Mouse (Mus musculus): ENCODE results near the gene Tnpo3.
A peak's percentile ranks its signal among the peaks of the same experiment; 100 is the strongest.

Gene Tnpo3

GRCm38 (mm10) chr6:29527361-29528164, 82.1 kb downstream of the Tnpo3 start:
- DNase-seq: no peak

DNA sequence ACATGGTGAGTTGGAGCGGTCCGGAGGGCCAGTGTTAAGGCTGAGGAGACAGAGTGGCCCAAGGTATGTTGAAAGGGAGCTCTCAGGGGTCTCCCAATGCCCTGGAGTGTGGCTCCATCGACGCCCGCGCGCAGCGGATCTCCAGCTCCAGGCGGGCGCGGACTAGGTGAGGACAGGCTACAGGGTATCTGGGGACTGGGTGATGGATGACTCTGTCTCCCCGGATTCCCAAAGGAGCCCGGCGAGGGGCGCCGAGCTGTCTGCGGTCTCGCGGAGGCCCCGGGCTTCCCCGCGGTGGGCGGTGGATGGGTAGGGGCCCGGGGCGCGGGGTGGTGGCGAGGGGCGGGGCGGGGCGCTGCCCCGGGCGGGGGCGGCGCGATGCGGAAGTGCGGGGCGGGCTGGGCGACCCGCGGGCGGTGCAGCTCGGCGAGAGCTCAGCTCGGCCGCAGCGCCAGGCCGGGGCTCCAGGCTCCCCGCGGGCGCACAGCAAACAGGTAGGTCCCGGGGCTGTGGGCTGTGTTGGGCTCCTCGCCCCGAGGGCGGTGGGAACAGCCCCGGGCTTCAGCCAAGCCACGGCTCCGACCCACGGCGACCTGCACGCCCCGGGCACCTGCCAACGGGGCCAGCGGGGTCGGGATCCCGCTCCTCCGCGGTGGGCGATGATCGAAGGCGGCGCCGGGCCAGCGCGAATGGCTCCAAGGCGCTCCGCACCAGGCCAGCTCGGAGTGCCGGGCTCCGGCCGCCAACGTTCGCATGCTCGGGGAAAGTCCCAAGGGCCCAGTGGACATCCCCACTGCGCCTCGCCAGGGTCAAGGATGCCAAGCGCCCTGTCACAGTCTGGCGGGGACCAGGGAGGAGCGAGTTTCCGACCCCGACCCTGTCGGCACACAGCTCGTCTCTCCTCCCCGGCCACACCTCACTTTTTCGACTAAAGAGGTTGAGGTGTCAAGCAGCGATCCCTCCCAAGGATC, 83.1 kb downstream of the Tnpo3 start, which contains the start of gene Irf5:
TSS of gene Irf5 (plus strand) at position 345 of the 971 bp plus-strand sequence.
- DNase-seq: no peak

- no peak for DNase-seq
These were observed 84.4 kb downstream of the Tnpo3 start for GRCm38 (mm10) chr6:29525256-29525655.

GRCm38 (mm10) chr6:29524034-29524489, 85.6 kb downstream of the Tnpo3 start:
- peak; percentile 41 for DNase-seq

DNA sequence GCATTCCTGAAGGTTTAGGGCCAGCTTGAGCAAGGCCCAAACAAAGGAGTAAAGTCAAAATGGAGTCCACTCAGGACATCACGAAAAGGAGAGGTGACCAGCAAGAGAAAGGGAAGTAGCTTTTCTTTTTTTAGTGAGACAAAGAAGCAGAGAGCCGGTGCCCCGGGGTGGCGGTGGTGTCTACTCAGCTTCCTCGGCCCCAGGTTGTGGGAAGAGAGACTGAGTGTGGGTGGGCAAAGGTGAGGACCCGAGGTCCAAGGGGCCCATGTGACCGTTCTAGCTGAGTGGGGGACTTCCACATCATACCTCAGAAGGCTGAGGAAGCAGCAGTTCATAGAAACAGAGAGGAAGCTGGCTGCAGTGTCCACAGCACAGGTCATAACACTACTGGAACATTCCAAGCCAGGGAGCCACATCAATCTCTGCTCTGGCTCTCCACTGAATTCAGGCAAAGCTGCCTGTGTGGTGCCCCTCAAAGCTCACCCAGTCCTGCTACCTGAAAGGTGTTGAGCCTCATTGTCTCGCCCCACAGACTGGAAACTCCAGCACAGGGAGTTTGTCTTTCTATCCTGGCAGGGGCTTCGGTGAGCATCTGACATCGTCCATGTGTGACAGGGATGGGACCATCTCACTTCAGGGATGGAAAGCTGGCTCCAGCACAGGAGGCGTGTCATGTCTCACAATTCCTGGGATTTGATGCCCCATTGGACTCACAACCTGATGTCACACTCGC, 86.2 kb downstream of the Tnpo3 start:
- DNase-seq: no peak

- DNase-seq: no peak
These were observed 86.9 kb downstream of the Tnpo3 start for GRCm38 (mm10) chr6:29522626-29523300.

- DNase-seq: peak; percentile 77
These were observed 92.5 kb downstream of the Tnpo3 start for GRCm38 (mm10) chr6:29517139-29517538.

- DNase-seq: peak; percentile 82
These were observed 96.4 kb downstream of the Tnpo3 start for GRCm38 (mm10) chr6:29513284-29513683.

DNA sequence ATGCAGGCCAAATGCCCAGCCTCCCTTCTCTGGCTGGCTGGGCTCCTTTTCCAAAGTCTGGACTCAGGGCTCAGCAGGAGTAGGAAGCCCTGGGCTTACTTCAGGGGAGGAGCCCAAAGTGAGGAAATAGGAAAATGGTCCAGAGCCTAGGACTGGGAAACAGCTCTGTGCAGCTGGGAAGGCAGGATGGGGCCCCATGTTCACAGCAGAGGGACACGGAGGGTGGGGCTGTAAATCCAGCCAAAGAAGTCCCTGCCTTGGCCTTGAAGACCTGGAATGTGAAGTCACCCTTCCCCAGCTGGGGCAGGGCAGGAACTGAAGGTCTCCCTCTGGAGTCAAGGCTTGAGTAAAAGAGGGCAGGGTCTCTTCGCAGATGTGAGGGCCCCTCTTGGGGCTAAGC, 100.6 kb downstream of the Tnpo3 start:
- DNase-seq: no peak

DNA sequence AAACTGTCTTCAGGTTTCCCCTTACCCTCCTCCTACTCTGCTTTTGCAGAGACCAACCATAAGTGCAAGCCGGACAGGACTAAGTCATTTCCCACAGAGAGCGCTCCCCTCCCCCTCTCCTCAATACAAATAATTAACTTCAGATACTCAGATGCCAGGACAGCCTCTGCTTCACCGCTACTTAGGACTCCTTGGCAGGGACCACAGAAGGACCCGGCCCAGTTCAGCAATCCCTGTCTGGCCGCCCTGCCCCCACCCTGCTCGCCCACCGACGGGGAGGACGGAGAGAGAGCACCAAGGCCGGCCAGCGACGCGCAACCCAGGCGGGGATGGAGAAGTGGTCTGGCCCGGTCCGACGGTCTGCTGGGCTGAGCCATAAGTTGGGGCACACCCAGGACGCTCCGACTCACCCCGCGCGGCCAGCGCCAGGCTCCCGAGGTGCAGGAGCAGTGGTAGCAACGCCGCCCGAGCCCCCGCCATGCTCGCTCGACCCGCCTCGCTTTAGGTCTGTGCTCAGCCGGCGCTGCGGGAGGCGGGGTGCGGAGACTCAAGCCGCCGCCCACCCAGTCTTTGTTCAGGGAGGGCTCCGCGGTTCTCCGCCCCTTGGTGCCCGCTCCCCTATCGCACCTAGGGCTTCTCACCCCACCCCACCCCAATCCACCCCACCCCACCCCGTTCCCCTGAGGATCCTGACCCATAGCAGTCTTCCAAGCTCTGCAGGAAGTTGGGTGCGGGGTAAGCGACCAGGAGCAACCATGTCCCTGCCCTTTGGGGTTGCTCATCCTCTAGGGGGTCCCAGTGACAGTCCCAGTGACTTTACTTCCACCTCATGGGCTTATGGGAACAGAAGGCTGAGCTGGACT, 102.0 kb downstream of the Tnpo3 start, which contains the start of gene Kcp:
TSS of gene Kcp (minus strand) at position 506 of the 863 bp plus-strand sequence.
- DNase-seq: peak; percentile 67

GRCm38 (mm10) chr6:29506834-29507233, 102.9 kb downstream of the Tnpo3 start:
- no peak for DNase-seq

GRCm38 (mm10) chr6:29505493-29505892, 104.2 kb downstream of the Tnpo3 start:
- no peak for DNase-seq

GRCm38 (mm10) chr6:29501599-29501998, 108.1 kb downstream of the Tnpo3 start:
- DNase-seq: peak; percentile 29

- no peak for DNase-seq
These were observed 108.9 kb downstream of the Tnpo3 start for GRCm38 (mm10) chr6:29500810-29501209.

GRCm38 (mm10) chr6:29500177-29500576, 109.5 kb downstream of the Tnpo3 start:
- DNase-seq: no peak

DNA sequence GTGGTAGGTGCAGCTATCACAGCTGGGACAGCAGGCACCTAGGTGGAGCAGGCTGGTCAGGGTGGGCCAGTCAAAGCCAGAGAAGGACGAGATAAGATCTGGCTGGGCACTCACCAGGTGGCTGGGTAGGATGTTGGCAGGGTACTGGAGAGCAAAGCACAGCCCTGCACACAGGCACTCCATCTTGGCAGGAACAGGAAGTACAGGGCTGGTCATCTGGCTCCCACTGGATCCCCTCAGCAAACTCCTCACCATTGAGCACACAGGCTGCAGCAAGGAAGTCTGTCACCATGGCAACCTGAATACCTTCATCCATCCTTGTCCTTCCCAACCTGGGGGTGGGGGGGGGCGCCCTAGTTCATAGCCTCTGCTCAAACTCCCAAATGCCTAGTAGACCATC, 111.9 kb downstream of the Tnpo3 start:
- no peak for DNase-seq

- no peak for DNase-seq
These were observed 113.4 kb downstream of the Tnpo3 start for GRCm38 (mm10) chr6:29496270-29496669.

DNA sequence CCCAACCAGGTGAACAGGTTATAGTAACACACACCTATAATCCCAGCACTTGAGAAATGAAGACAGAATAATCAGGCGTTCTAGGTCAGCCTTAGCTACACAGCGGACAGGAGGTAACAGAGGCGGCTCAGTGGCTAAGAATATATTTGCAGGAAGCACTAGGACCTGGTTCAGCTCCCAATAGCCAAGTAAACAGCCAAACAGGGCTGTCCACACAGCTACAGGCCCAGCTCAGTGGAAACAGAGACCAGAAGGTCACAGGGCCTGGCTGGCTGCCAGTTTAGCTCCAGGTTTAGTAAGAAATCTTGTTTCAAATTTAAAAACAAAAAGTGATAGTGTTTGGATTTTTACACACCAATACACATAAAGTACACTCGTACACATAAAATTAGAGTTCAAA, 115.6 kb downstream of the Tnpo3 start:
- DNase-seq: peak; percentile 65

Measured in kidney, postnatal 14 days (tissue).